Mouse (Mus musculus): Measurements from ENCODE around the gene Slc30a4. TPM values are rescaled to one million over a fixed set of nuclear protein-coding genes. Genes with fewer than 3 reads are reported as not detected.

Gene Slc30a4
- polyA plus RNA-seq, 1 experiment from 2014 or later: 6.9 TPM

- ATAC-seq (replicated peaks; ENCODE audit: low FRiP score): no peak
- 69% methylated on average over 5 of the region's 5 CpGs for WGBS
- no peaks in the 10 kb centered on the region for H3K27me3 ChIP-seq
- H3K4me1 ChIP-seq: no peaks in the 10 kb centered on the region
- H3K36me3 ChIP-seq: no peaks in the 10 kb centered on the region
- H3K27ac ChIP-seq: no peak overlapping the region
- no peak overlapping the region for H3K4me2 ChIP-seq
- H3K4me3 ChIP-seq (replicated peaks): no peak overlapping the region
- H3K9me3 ChIP-seq (replicated peaks): no peaks in the 10 kb centered on the region
- H3K9ac ChIP-seq: no peak overlapping the region
Observed at GRCm38 (mm10) chr2:122672841-122673240, 29.6 kb downstream of the Slc30a4 start.

DNA sequence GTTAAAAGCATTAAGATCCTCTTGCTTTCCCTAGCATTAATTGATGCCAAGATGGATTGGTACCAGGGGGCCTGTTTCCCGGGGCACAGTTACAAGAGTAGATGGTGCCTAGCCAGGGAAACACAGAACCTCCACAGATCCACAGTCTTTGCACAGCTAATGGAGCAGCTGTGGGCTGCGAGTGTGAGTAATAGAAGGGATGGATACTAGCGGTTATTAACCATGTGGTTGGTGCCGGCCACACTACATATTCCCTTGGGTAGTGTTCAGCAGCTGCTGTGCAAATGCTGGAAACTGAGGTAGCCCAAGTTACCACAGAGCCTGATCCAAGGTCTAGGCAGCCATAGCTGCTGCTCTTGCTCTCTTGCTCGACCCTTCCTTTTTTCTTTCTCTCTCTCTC lies 30.7 kb downstream of the Slc30a4 start:
- 75% methylated on average over 5 of the region's 5 CpGs for WGBS
- no peak overlapping the region for H3K4me3 ChIP-seq (replicated peaks)
- H3K9ac ChIP-seq: no peak overlapping the region
- no peak overlapping the region for H3K27ac ChIP-seq
- ATAC-seq (replicated peaks; ENCODE audit: low FRiP score): no peak
- H3K4me2 ChIP-seq: no peak overlapping the region
- no peaks in the 10 kb centered on the region for H3K9me3 ChIP-seq (replicated peaks)
- 0 out of 2 replicates have a peak, but pooled peaks cover 6% of the 10 kb centered on the region for H3K27me3 ChIP-seq
- no peaks in the 10 kb centered on the region for H3K36me3 ChIP-seq
- no peaks in the 10 kb centered on the region for H3K4me1 ChIP-seq

GRCm38 (mm10) chr2:122667856-122668255 lies 34.6 kb downstream of the Slc30a4 start:
- Histone ChIP-seq H3K27ac (no peak overlapping the region), H3K4me2 (no peak overlapping the region), H3K9me3 (replicated peaks) (no peaks in the 10 kb centered on the region), H3K4me3 (replicated peaks) (no peak overlapping the region), H3K9ac (no peak overlapping the region), H3K27me3 (0 out of 2 replicates have a peak, but pooled peaks cover 6% of the 10 kb centered on the region), H3K4me1 (0 out of 2 replicates have a peak, but pooled peaks cover 2% of the 10 kb centered on the region), H3K36me3 (no peaks in the 10 kb centered on the region)
- ATAC-seq (replicated peaks; ENCODE audit: low FRiP score): no peak
- 37% methylated on average over 5 of the region's 5 CpGs for WGBS

- peak; percentile 56; the same call in 1 of the 2 replicates for ATAC-seq (replicated peaks; ENCODE audit: low FRiP score)
- Histone ChIP-seq H3K36me3 (no peaks in the 10 kb centered on the region), H3K4me1 (0 out of 2 replicates have a peak, but pooled peaks cover 2% of the 10 kb centered on the region), H3K4me3 (replicated peaks) (no peak overlapping the region), H3K9me3 (replicated peaks) (no peaks in the 10 kb centered on the region), H3K4me2 (no peak overlapping the region), H3K27ac (no peak overlapping the region), H3K9ac (no peak overlapping the region), H3K27me3 (0 out of 2 replicates have a peak, but pooled peaks cover 6% of the 10 kb centered on the region)
- WGBS: 35% methylated on average over 12 of the region's 12 CpGs
Observed at GRCm38 (mm10) chr2:122665973-122666875, 36.2 kb downstream of the Slc30a4 start.

DNA sequence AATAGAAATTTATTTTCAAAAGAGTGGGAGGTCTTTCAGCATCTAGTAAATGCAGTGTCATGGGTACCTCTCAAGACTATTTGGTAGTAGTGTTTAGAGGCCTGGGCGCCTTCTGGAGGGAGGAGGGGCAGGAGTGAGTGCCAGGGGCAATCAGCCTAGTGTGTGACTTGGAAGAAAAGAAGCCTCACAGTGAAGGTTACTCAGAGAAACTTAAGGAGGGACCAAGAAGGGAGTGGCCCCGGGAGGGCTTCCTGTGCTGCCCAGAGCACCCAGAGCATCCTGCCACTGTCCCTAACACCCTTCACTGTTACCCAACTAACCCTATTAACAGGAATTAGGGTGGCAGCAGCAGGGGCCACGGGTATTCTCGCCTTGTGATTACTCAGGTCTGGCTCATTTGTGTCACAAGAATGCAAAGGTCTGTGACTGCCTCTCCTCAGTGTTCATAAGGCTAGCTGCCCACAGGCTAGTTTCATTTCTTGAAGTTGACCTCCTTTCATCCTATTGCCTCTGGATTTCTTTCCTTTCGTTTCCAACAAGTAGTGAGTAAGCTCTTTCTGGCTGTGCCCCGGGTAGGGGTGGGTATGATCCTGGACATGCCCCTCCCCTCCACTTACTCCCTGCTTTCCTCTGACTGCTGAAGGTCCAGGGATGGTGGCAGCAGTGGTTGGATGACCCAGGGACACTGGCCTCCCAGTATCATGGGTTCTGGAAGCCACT lies 37.0 kb downstream of the Slc30a4 start:
- Histone ChIP-seq H3K9ac (no peak overlapping the region), H3K4me2 (no peak overlapping the region), H3K36me3 (no peaks in the 10 kb centered on the region), H3K27ac (no peak overlapping the region), H3K27me3 (0 out of 2 replicates have a peak, but pooled peaks cover 6% of the 10 kb centered on the region), H3K4me1 (0 out of 2 replicates have a peak, but pooled peaks cover 2% of the 10 kb centered on the region), H3K4me3 (replicated peaks) (no peak overlapping the region), H3K9me3 (replicated peaks) (no peaks in the 10 kb centered on the region)
- 54% methylated on average over 6 of the region's 6 CpGs for WGBS
- ATAC-seq (replicated peaks; ENCODE audit: low FRiP score): no peak

- H3K27ac ChIP-seq: no peak overlapping the region
- ATAC-seq (replicated peaks; ENCODE audit: low FRiP score): no peak
- H3K9me3 ChIP-seq (replicated peaks): no peaks in the 10 kb centered on the region
- no peak overlapping the region for H3K4me3 ChIP-seq (replicated peaks)
- H3K36me3 ChIP-seq: no peaks in the 10 kb centered on the region
- H3K4me1 ChIP-seq: no peaks in the 10 kb centered on the region
- 83% methylated on average over 7 of the region's 7 CpGs for WGBS
- H3K27me3 ChIP-seq: no peaks in the 10 kb centered on the region
- H3K9ac ChIP-seq: no peak overlapping the region
- H3K4me2 ChIP-seq: no peak overlapping the region
Observed at GRCm38 (mm10) chr2:122659825-122660224, 42.6 kb downstream of the Slc30a4 start.

- Histone ChIP-seq H3K27ac (no peak overlapping the region), H3K9ac (no peak overlapping the region), H3K4me1 (no peaks in the 10 kb centered on the region), H3K27me3 (no peaks in the 10 kb centered on the region), H3K36me3 (no peaks in the 10 kb centered on the region), H3K4me2 (no peak overlapping the region), H3K9me3 (replicated peaks) (no peaks in the 10 kb centered on the region), H3K4me3 (replicated peaks) (no peak overlapping the region)
- no peak for ATAC-seq (replicated peaks; ENCODE audit: low FRiP score)
- 81% methylated on average over 11 of the region's 11 CpGs for WGBS
Observed at GRCm38 (mm10) chr2:122657707-122658524, 44.5 kb downstream of the Slc30a4 start.

DNA sequence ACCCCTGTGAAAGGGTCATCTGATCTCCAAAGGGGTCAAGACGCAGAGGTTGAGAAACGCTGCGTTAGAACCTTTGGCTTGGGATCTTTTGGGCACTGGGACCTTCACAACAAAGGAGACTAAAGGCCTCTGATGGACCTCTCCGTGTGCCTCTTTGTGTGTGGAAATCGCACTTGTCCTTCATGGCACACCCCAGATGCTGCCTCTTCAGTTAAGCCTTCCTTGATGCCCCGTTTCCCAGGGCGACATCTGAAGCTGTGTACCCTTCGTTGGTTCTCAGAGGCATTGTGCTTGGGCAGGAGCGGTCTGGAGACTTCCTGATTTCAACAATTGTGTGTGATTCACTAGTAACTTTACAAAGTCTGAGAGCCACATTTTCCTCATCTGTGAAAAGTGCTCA lies 45.7 kb downstream of the Slc30a4 start:
- no peaks in the 10 kb centered on the region for H3K27me3 ChIP-seq
- no peaks in the 10 kb centered on the region for H3K9me3 ChIP-seq (replicated peaks)
- ATAC-seq (replicated peaks; ENCODE audit: low FRiP score): no peak
- no peak overlapping the region for H3K27ac ChIP-seq
- WGBS: 87% methylated on average over 9 of the region's 9 CpGs
- no peak overlapping the region for H3K4me2 ChIP-seq
- no peaks in the 10 kb centered on the region for H3K4me1 ChIP-seq
- no peak overlapping the region for H3K4me3 ChIP-seq (replicated peaks)
- H3K9ac ChIP-seq: no peak overlapping the region
- no peaks in the 10 kb centered on the region for H3K36me3 ChIP-seq

DNA sequence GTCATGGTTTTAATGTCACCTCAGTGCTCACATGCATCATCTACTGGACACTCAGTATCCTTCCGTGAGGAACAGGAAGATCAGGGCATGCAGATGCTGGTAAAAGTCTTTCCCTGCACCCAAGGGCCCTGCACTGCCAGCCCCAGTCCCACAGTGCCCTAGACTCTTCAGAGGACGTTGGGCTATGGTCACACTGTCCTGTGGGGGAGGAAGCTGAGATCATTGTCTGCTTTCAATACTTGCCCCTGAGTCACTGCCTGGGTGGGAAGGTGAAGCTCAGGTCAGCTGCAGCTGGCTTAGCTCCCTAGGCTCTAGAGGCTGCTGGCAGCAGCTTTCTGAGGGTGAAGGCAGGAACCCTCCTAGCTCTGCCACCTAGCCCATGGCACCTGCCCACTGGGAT lies 46.4 kb downstream of the Slc30a4 start:
- 48% methylated on average over 2 of the region's 2 CpGs for WGBS
- Histone ChIP-seq H3K4me1 (no peaks in the 10 kb centered on the region), H3K9ac (no peak overlapping the region), H3K27me3 (no peaks in the 10 kb centered on the region), H3K27ac (no peak overlapping the region), H3K36me3 (no peaks in the 10 kb centered on the region), H3K4me2 (no peak overlapping the region), H3K9me3 (replicated peaks) (no peaks in the 10 kb centered on the region), H3K4me3 (replicated peaks) (no peak overlapping the region)
- no peak for ATAC-seq (replicated peaks; ENCODE audit: low FRiP score)

GRCm38 (mm10) chr2:122652096-122653084 lies 50.1 kb downstream of the Slc30a4 start:
- WGBS: 58% methylated on average over 17 of the region's 17 CpGs
- H3K4me1 ChIP-seq: no peaks in the 10 kb centered on the region
- H3K36me3 ChIP-seq: no peaks in the 10 kb centered on the region
- H3K9me3 ChIP-seq (replicated peaks): no peaks in the 10 kb centered on the region
- H3K27me3 ChIP-seq: no peaks in the 10 kb centered on the region
- H3K9ac ChIP-seq: no peak overlapping the region
- no peak overlapping the region for H3K4me3 ChIP-seq (replicated peaks)
- no peak overlapping the region for H3K4me2 ChIP-seq
- no peak overlapping the region for H3K27ac ChIP-seq
- ATAC-seq (replicated peaks; ENCODE audit: low FRiP score): 0 out of 2 replicates have a peak, but pooled peaks have one; percentile 15

GRCm38 (mm10) chr2:122638673-122639072 lies 63.8 kb downstream of the Slc30a4 start:
- peaks cover 8% of the 10 kb centered on the region; the same call in 1 of the 2 replicates for H3K36me3 ChIP-seq
- H3K4me3 ChIP-seq (replicated peaks): no peak overlapping the region

More at GRCm38 (mm10) chr2:122638673-122639072, 63.8 kb downstream of the Slc30a4 start:
- H3K4me2 ChIP-seq: no peak overlapping the region
- H3K27ac ChIP-seq: no peak overlapping the region
- no peak for ATAC-seq (replicated peaks; ENCODE audit: low FRiP score)
- H3K27me3 ChIP-seq: peaks cover 26% of the 10 kb centered on the region
- no peak overlapping the region for H3K9ac ChIP-seq
- WGBS: 49% methylated on average over 5 of the region's 5 CpGs
- no peaks in the 10 kb centered on the region for H3K9me3 ChIP-seq (replicated peaks)
- H3K4me1 ChIP-seq: peaks cover 5% of the 10 kb centered on the region
